Mouse (Mus musculus): ENCODE data around the gene Atp6v1g2. TPM values are rescaled to one million over a fixed set of nuclear protein-coding genes. Genes with fewer than 3 reads are reported as not detected.

Atp6v1g2 gene
- total RNA-seq, 1 experiment: 0.71 TPM

DNA sequence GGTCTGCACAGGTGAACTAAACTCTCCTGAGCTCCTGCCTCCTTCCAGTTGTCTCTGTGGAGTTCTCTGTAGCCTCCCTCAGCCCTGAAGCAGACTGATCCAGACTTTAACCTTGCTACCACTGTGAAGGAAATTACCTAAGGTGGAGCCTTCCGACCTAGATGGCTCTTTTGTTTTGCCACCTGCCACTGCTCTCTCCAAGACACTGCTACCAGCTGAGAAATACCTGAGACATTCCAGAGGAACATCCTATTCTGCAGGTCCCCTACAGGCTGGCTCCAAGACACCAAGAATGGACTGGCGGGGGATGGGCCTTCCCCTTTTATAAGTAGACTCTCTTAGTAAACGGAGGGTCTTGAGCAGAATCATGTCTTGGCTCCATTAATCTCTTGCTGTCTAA lies 46.8 kb downstream of the Atp6v1g2 start:
- peaks cover 0 to 3% of the 10 kb centered on the region in 2 experiments; a peak in 1 of 4 replicates for H3K4me1 ChIP-seq (ENCODE audit: control insufficient read depth in 2 of 2, insufficient read depth in 2 of 2, low read length in 2 of 2, poor library complexity in 1 of 2)
- TF ChIP-seq CHD2 (IDR thresholded peaks at IDR 0.05; ENCODE audit: low read depth, low read length): no peak
- TF ChIP-seq HCFC1 (IDR thresholded peaks at IDR 0.05; ENCODE audit: borderline replicate concordance, insufficient read depth, low read length): no peak
- no peak for TF ChIP-seq ZC3H11A (IDR thresholded peaks at IDR 0.05; ENCODE audit: borderline replicate concordance, low read depth, low read length)
- TF ChIP-seq MAFK (IDR thresholded peaks at IDR 0.05; ENCODE audit: insufficient read depth, low read depth, low read length): no peak
- TF ChIP-seq ZNF384 (IDR thresholded peaks at IDR 0.05; ENCODE audit: low read depth, low read length): no peak
- H3K9ac ChIP-seq (ENCODE audit: insufficient read depth, low read depth, low read length, poor library complexity, severe bottlenecking): no peak overlapping the region
- no peak overlapping the region for H3K27ac ChIP-seq (ENCODE audit: insufficient read depth, low read depth, low read length, poor library complexity, severe bottlenecking)
- no peak for DNase-seq (ENCODE audit: low read depth, low spot score)
- H3K36me3 ChIP-seq (ENCODE audit: control insufficient read depth, insufficient read depth, low read length, poor library complexity, severe bottlenecking): no peaks in the 10 kb centered on the region
- no peaks in the 10 kb centered on the region for H3K9me3 ChIP-seq (ENCODE audit: control insufficient read depth, insufficient read depth, low read depth, low read length)
- in situ Hi-C loops (cut with MboI; ENCODE audit: low sequenced_read_pairs in 2 of 2, unreplicated experiment in 2 of 2): no loop called here
- H3K4me3 ChIP-seq (ENCODE audit: insufficient read depth in 1 of 2, low read depth in 1 of 2, low read length in 2 of 2, poor library complexity in 1 of 2, severe bottlenecking in 1 of 2): no peak overlapping the region

DNA sequence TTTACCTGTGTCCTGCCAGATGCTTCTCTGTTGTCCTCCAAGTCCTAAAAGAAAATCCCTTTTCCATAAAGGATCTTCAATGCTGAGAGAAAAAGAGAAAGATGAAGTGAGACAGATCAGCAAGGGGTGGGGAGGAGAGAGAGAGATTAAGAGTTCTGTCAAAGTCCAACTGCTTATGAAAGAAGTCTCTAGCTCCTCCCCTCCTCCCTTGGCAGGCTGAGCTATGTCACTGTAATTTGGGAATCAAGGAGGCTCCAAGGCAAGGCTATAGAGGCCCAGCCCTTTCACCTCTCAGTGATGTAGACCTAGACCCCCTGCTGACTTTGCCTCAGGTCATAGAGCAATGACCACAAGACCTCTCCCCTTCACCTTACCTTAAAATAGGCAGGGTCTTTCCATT lies 52.0 kb downstream of the Atp6v1g2 start:
- Histone ChIP-seq H3K4me1 (ENCODE audit: control insufficient read depth in 2 of 2, insufficient read depth in 2 of 2, low read length in 2 of 2, poor library complexity in 1 of 2) (peaks cover under 1 to 2% of the 10 kb centered on the region in 2 experiments; a peak in 1 of 4 replicates), H3K9ac (ENCODE audit: insufficient read depth, low read depth, low read length, poor library complexity, severe bottlenecking) (no peak overlapping the region), H3K36me3 (ENCODE audit: control insufficient read depth, insufficient read depth, low read length, poor library complexity, severe bottlenecking) (no peaks in the 10 kb centered on the region), H3K27ac (ENCODE audit: insufficient read depth, low read depth, low read length, poor library complexity, severe bottlenecking) (no peak overlapping the region), H3K9me3 (ENCODE audit: control insufficient read depth, insufficient read depth, low read depth, low read length) (no peaks in the 10 kb centered on the region), H3K4me3 (ENCODE audit: insufficient read depth in 1 of 2, low read depth in 1 of 2, low read length in 2 of 2, poor library complexity in 1 of 2, severe bottlenecking in 1 of 2) (no peak overlapping the region)
- TF ChIP-seq ZC3H11A (IDR thresholded peaks at IDR 0.05; ENCODE audit: borderline replicate concordance, low read depth, low read length): no peak
- no peak for TF ChIP-seq HCFC1 (IDR thresholded peaks at IDR 0.05; ENCODE audit: borderline replicate concordance, insufficient read depth, low read length)
- no peak for TF ChIP-seq CHD2 (IDR thresholded peaks at IDR 0.05; ENCODE audit: low read depth, low read length)
- no peak for TF ChIP-seq ZNF384 (IDR thresholded peaks at IDR 0.05; ENCODE audit: low read depth, low read length)
- TF ChIP-seq MAFK (IDR thresholded peaks at IDR 0.05; ENCODE audit: insufficient read depth, low read depth, low read length): no peak
- DNase-seq (ENCODE audit: low read depth, low spot score): no peak
- in situ Hi-C loops (cut with MboI; ENCODE audit: low sequenced_read_pairs in 2 of 2, unreplicated experiment in 2 of 2): no loop called here

Other genes starting within 250 kb of the Atp6v1g2 start
- 303 and 453 TPM in 2 replicates for gene Vars, start 232.7 kb upstream of the Atp6v1g2 start, total RNA-seq (2012; rRNA removed)
- gene Vwa7, start 217.1 kb upstream of the Atp6v1g2 start, total RNA-seq (2012; rRNA removed): 0.21 and 0.31 TPM in 2 replicates
- gene Sapcd1, start 205.6 kb upstream of the Atp6v1g2 start, total RNA-seq (2012; rRNA removed): 3.1 and 4.7 TPM in 2 replicates
- gene Msh5, start 186.9 kb upstream of the Atp6v1g2 start, total RNA-seq (2012; rRNA removed): 2.7 and 3.2 TPM in 2 replicates
- 113 and 133 TPM in 2 replicates for gene Clic1, start 183.7 kb upstream of the Atp6v1g2 start, total RNA-seq (2012; rRNA removed)
- 45.0 and 57.5 TPM in 2 replicates for gene Ddah2, start 174.6 kb upstream of the Atp6v1g2 start, total RNA-seq (2012; rRNA removed)
- gene Ly6g6c, start 168.3 kb upstream of the Atp6v1g2 start, total RNA-seq (2012; rRNA removed): not detected in 2 replicates
- gene Mpig6b, start 167.5 kb upstream of the Atp6v1g2 start, total RNA-seq (2012; rRNA removed): 0.26 TPM in 1 of 2 replicates, not detected in the other
- gene Ly6g6e, start 156.8 kb upstream of the Atp6v1g2 start, total RNA-seq (2012; rRNA removed): 13.4 and 36.1 TPM in 2 replicates
- gene Ly6g6d, start 155.6 kb upstream of the Atp6v1g2 start, total RNA-seq (2012; rRNA removed): 1.6 and 4.9 TPM in 2 replicates
- not detected in 2 replicates for gene Ly6g6f, start 148.1 kb upstream of the Atp6v1g2 start, total RNA-seq (2012; rRNA removed)
- gene Abhd16a, start 144.4 kb upstream of the Atp6v1g2 start, total RNA-seq (2012; rRNA removed): 30.7 and 40.4 TPM in 2 replicates
- 0.49 TPM in 1 of 2 replicates, not detected in the other for gene Ly6g5c, start 125.4 kb upstream of the Atp6v1g2 start, total RNA-seq (2012; rRNA removed)
- gene Ly6g5b, start 118.2 kb upstream of the Atp6v1g2 start, total RNA-seq (2012; rRNA removed): 1.4 and 1.5 TPM in 2 replicates
- 21.9 and 31.1 TPM in 2 replicates for gene Gpank1, start 112.2 kb upstream of the Atp6v1g2 start, total RNA-seq (2012; rRNA removed)
- 78.0 and 98.6 TPM in 2 replicates for gene Csnk2b, start 111.6 kb upstream of the Atp6v1g2 start, total RNA-seq (2012; rRNA removed)
- 11.2 and 11.7 TPM in 2 replicates for gene D17H6S53E, start 107.3 kb upstream of the Atp6v1g2 start, total RNA-seq (2012; rRNA removed)
- 7.5 and 10.0 TPM in 2 replicates for gene Apom, start 101.6 kb upstream of the Atp6v1g2 start, total RNA-seq (2012; rRNA removed)
- 208 and 245 TPM in 2 replicates for gene Bag6, start 98.5 kb upstream of the Atp6v1g2 start, total RNA-seq (2012; rRNA removed)
- 147 and 161 TPM in 2 replicates for gene Prrc2a, start 68.8 kb upstream of the Atp6v1g2 start, total RNA-seq (2012; rRNA removed)
- gene Aif1, start 57.6 kb upstream of the Atp6v1g2 start, total RNA-seq (2012; rRNA removed): not detected in 2 replicates
- gene Lst1, start 45.2 kb upstream of the Atp6v1g2 start, total RNA-seq (2012; rRNA removed): 2.6 and 2.7 TPM in 2 replicates
- 10.1 and 19.6 TPM in 2 replicates for gene Ltb, start 39.2 kb upstream of the Atp6v1g2 start, total RNA-seq (2012; rRNA removed)
- gene Tnf, start 31.7 kb upstream of the Atp6v1g2 start, total RNA-seq (2012; rRNA removed): 0.22 TPM in 1 of 2 replicates, not detected in the other
- gene Lta, start 28.3 kb upstream of the Atp6v1g2 start, total RNA-seq (2012; rRNA removed): 0.13 TPM in 1 of 2 replicates, not detected in the other
- gene Gm16181, start 12.8 kb upstream of the Atp6v1g2 start, total RNA-seq (2012; rRNA removed): not detected in 2 replicates
- gene Nfkbil1, start 2.1 kb downstream of the Atp6v1g2 start, total RNA-seq (2012; rRNA removed): 6.1 and 6.6 TPM in 2 replicates
- 316 and 414 TPM in 2 replicates for gene Ddx39b, start 8.1 kb downstream of the Atp6v1g2 start, total RNA-seq (2012; rRNA removed)
- 30.1 and 44.9 TPM in 2 replicates for gene H2-D1, start 29.1 kb downstream of the Atp6v1g2 start, total RNA-seq (2012; rRNA removed)
- 0.11 TPM in 1 of 2 replicates, not detected in the other for gene H2-Q1, start 86.7 kb downstream of the Atp6v1g2 start, total RNA-seq (2012; rRNA removed)
- 0.67 and 1.4 TPM in 2 replicates for gene H2-Q2, start 108.6 kb downstream of the Atp6v1g2 start, total RNA-seq (2012; rRNA removed)
- 9.1 and 19.9 TPM in 2 replicates for gene H2-Q4, start 146.0 kb downstream of the Atp6v1g2 start, total RNA-seq (2012; rRNA removed)
- gene H2-Q6, start 191.2 kb downstream of the Atp6v1g2 start, total RNA-seq (2012; rRNA removed): 0.94 and 2.3 TPM in 2 replicates
- 2.1 and 4.8 TPM in 2 replicates for gene H2-Q7, start 205.5 kb downstream of the Atp6v1g2 start, total RNA-seq (2012; rRNA removed)
- gene H2-Q10, start 236.4 kb downstream of the Atp6v1g2 start, total RNA-seq (2012; rRNA removed): 2.1 and 3.1 TPM in 2 replicates